Mouse (Mus musculus) neural tube, embryonic 10.5 days (tissue): ENCODE data around the gene Ccdc74a.
"Not testable (repeated sequence)": the region's sequence is repeated elsewhere in the genome, so short reads cannot be mapped to it uniquely, and the experiment has no call there.

Experiments used
- DNase-seq: peaks from one replicate; pipeline ENCODE4 v3.0.0-alpha.2; 2017; ENCODE audit warnings: low spot score; ENCODE audit errors: extremely low spot score

The Ccdc74a gene

GRCm38 (mm10) chr16:17646310-17647114, at the start of gene Ccdc74a:
Gene Ccdc74a, plus strand, starts transcription at chr16:17646470.
- DNase-seq: peak; percentile 82

GRCm38 (mm10) chr16:17600944-17601562, 45.2 kb upstream of the Ccdc74a start:
- DNase-seq: no peak

- no peak for DNase-seq
Observed at GRCm38 (mm10) chr16:17604941-17605340, 41.3 kb upstream of the Ccdc74a start.

GRCm38 (mm10) chr16:17605684-17606083, 40.6 kb upstream of the Ccdc74a start:
- DNase-seq: no peak

- no peak for DNase-seq
Observed at GRCm38 (mm10) chr16:17611383-17611782, 34.9 kb upstream of the Ccdc74a start.

- DNase-seq: not testable (repeated sequence)
Observed at GRCm38 (mm10) chr16:17614740-17615139, 31.5 kb upstream of the Ccdc74a start.

GRCm38 (mm10) chr16:17616212-17616611, 30.1 kb upstream of the Ccdc74a start:
- no peak for DNase-seq

GRCm38 (mm10) chr16:17617922-17618565, 28.2 kb upstream of the Ccdc74a start:
- peak; percentile 52 for DNase-seq

GRCm38 (mm10) chr16:17619198-17620105, 26.8 kb upstream of the Ccdc74a start, which contains the start of gene Smpd4:
Gene Smpd4, plus strand, starts transcription at chr16:17619354.
- DNase-seq: peak; percentile 99

GRCm38 (mm10) chr16:17621936-17622335, 24.3 kb upstream of the Ccdc74a start:
- no peak for DNase-seq

GRCm38 (mm10) chr16:17625488-17626268, 20.6 kb upstream of the Ccdc74a start:
- no peak for DNase-seq

- no peak for DNase-seq
Observed at GRCm38 (mm10) chr16:17626269-17626555, 20.1 kb upstream of the Ccdc74a start.

- no peak for DNase-seq
Observed at GRCm38 (mm10) chr16:17632580-17632979, 13.7 kb upstream of the Ccdc74a start.

GRCm38 (mm10) chr16:17633481-17634181, 12.6 kb upstream of the Ccdc74a start:
- no peak for DNase-seq

GRCm38 (mm10) chr16:17636904-17637303, 9.4 kb upstream of the Ccdc74a start:
- DNase-seq: no peak

GRCm38 (mm10) chr16:17637610-17638009, 8.7 kb upstream of the Ccdc74a start:
- no peak for DNase-seq

GRCm38 (mm10) chr16:17638036-17638628, 8.1 kb upstream of the Ccdc74a start:
- DNase-seq: no peak

- DNase-seq: no peak
Observed at GRCm38 (mm10) chr16:17639081-17639480, 7.2 kb upstream of the Ccdc74a start.

GRCm38 (mm10) chr16:17639951-17640350, 6.3 kb upstream of the Ccdc74a start:
- no peak for DNase-seq

- no peak for DNase-seq
Observed at GRCm38 (mm10) chr16:17640706-17641105, 5.6 kb upstream of the Ccdc74a start.
